Mouse (Mus musculus) leukemia stem cell, adult 10-12 weeks (primary cell): ENCODE data around the gene Kcnj16. TPM values are rescaled to one million over a fixed set of nuclear protein-coding genes. Genes with fewer than 3 reads are reported as not detected.

Experiments used
- polyA plus RNA-seq: library from polyadenylated mRNA; stranded (reverse); fragments of >175 nt; gene quantifications from 2 replicates; pipeline ENCODE4 v1.2.3, GENCODE M21; 2012; ENCODE audit warnings: low replicate concordance

The Kcnj16 gene
- polyA plus RNA-seq = 0.13 TPM in 1 of 2 replicates, not detected in the other

GRCm38 (mm10) chr11:110967762-110968135, at the start of gene Kcnj16:
TSS of gene Kcnj16 (plus strand) at chr11:110968033.

GRCm38 (mm10) chr11:111065635-111066298, 97.9 kb downstream of the Kcnj16 start, which contains the start of gene Kcnj2:
TSS of gene Kcnj2 (plus strand) at chr11:111066164.

Other genes starting within 250 kb of the Kcnj16 start
- gene Kcnj2, start 98.1 kb downstream of the Kcnj16 start, polyA plus RNA-seq = 0.09 TPM in 1 of 2 replicates, not detected in the other